Mouse (Mus musculus) neural tube, embryonic 12.5 days (tissue): ENCODE measurements around the gene Ddx3x. TPM values are rescaled to one million over a fixed set of nuclear protein-coding genes. Genes with fewer than 3 reads are reported as not detected.
"Not testable (repeated sequence)": the region's sequence is repeated elsewhere in the genome, so short reads cannot be mapped to it uniquely, and the experiment has no call there.

ENCODE experiments used
- ATAC-seq: fragments of 200-750 bp; cut with Nextera tagmentation; 2 replicates; pipeline ENCODE4 v1.8.0; 2017; ENCODE audit warnings: low read depth, mild to moderate bottlenecking, moderate TSS enrichment, moderate library complexity; ENCODE audit not compliant: low FRiP score
- H3K27ac ChIP-seq: fragments of 300-500 bp; sonication (generic); 2 replicates; pipeline ENCODE4 v1.5.1; 2016
- H3K27me3 ChIP-seq: fragments of 300-500 bp; sonication (generic); replicated peaks from 2 replicates; pipeline ENCODE4 v1.6.1; 2016; ENCODE audit warnings: mild to moderate bottlenecking
- H3K36me3 ChIP-seq: fragments of 300-500 bp; sonication (generic); 2 replicates; pipeline ENCODE4 v1.6.1; 2016; ENCODE audit warnings: mild to moderate bottlenecking
- H3K4me1 ChIP-seq: fragments of 300-500 bp; sonication (generic); 2 replicates; pipeline ENCODE4 v1.6.1; 2016
- H3K4me2 ChIP-seq: fragments of 300-500 bp; sonication (generic); replicated peaks from 2 replicates; pipeline ENCODE4 v1.6.1; 2016; ENCODE audit warnings: mild to moderate bottlenecking
- H3K4me3 ChIP-seq: fragments of 300-500 bp; sonication (generic); 2 replicates; pipeline ENCODE4 v1.5.1; 2016
- H3K9ac ChIP-seq: fragments of 300-500 bp; sonication (generic); 2 replicates; pipeline ENCODE4 v1.6.1; 2016; ENCODE audit warnings: mild to moderate bottlenecking
- H3K9me3 ChIP-seq: fragments of 300-500 bp; sonication (generic); 2 replicates; pipeline ENCODE4 v1.6.1; 2016; ENCODE audit warnings: mild to moderate bottlenecking
- WGBS: fragments of 180-500 bp; shearing (Covaris S2); methylation state at CpG from one replicate; pipeline ENCODE4 v1.1.7; 2016; 5-methylcytosine and 5-hydroxymethylcytosine counted together
- polyA plus RNA-seq: library from polyadenylated mRNA; unstranded; fragments of >200 nt; fragmentation: Nextera tagmentation; extraction: Ambion mirVana; gene quantifications from 2 replicates; pipeline ENCODE4 v1.2.1, GENCODE M21; 2016

Gene Ddx3x
- polyA plus RNA-seq, 1 experiment from 2014 or later, result 162 TPM

DNA sequence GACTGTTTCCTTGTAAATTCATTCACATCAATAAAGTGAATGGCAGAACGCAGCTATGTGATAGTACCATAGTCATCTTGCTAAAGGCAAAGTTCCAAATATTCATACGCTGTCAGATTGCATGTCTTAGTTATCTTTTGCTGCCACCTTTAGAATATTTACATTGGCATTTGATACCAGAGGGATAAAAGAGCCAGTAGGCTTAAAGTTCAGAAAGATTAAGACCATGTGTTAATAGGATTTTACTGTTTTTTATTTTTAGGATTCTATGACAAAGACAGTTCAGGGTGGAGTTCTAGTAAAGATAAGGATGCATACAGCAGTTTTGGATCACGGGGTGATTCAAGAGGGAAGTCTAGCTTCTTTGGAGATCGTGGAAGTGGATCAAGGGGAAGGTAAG is 5.0 kb downstream of the Ddx3x start:
- Histone ChIP-seq H3K9me3 (no peaks in the 10 kb centered on the region), H3K4me1 (peaks cover 7% of the 10 kb centered on the region; the same call in 1 of the 2 replicates), H3K9ac (no peak overlapping the region), H3K27ac (no peak overlapping the region), H3K4me2 (no peak overlapping the region), H3K36me3 (peaks cover 43% of the 10 kb centered on the region), H3K4me3 (no peak overlapping the region), H3K27me3 (no peaks in the 10 kb centered on the region)
- WGBS, result 93% methylated on average over 4 of the region's 4 CpGs
- no peak for ATAC-seq

- H3K9me3 ChIP-seq, result no peaks in the 10 kb centered on the region
- ATAC-seq, result peak; percentile 31; the same call in 1 of the 2 replicates
Observed at GRCm38 (mm10) chrX:13294505-13295228, 13.9 kb downstream of the Ddx3x start.

DNA sequence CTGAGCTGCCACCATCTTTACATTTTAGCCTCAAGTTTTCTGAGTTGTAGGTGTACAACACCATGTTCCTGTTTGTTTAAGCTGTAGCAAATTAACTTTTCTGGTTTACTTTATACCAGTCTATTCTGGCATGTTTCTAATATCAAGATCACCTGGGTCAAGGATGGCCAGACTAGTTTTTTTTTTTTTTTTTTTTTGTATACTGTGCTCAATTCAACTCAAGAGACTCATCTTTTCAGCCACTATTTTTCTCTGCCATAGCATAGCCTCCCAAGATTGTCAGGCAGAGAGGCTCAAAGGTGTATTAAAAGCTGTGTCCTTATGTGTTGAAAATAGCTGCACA is 14.4 kb downstream of the Ddx3x start:
- no peaks in the 10 kb centered on the region for H3K4me1 ChIP-seq
- no peak overlapping the region for H3K9ac ChIP-seq
- ATAC-seq, result no peak
- no peak overlapping the region for H3K27ac ChIP-seq
- no peak overlapping the region for H3K4me3 ChIP-seq
- H3K4me2 ChIP-seq, result no peak overlapping the region
- no peaks in the 10 kb centered on the region for H3K27me3 ChIP-seq
- no peaks in the 10 kb centered on the region for H3K9me3 ChIP-seq
- peaks cover 20% of the 10 kb centered on the region for H3K36me3 ChIP-seq

More at GRCm38 (mm10) chrX:13294505-13295228, 13.9 kb downstream of the Ddx3x start:
- Histone ChIP-seq H3K9ac (no peak overlapping the region), H3K4me3 (no peak overlapping the region), H3K36me3 (peaks cover 24% of the 10 kb centered on the region), H3K4me2 (no peak overlapping the region), H3K4me1 (no peaks in the 10 kb centered on the region), H3K27me3 (no peaks in the 10 kb centered on the region), H3K27ac (no peak overlapping the region)
- WGBS, result 54% methylated on average over 6 of the region's 6 CpGs

- not testable (repeated sequence) for H3K9me3 ChIP-seq, H3K4me1 ChIP-seq, H3K27me3 ChIP-seq, H3K4me2 ChIP-seq, ATAC-seq, H3K36me3 ChIP-seq, H3K9ac ChIP-seq, H3K4me3 ChIP-seq, H3K27ac ChIP-seq
- WGBS, result 35% methylated on average over 4 of the region's 4 CpGs
Observed at GRCm38 (mm10) chrX:13296241-13296640, 15.5 kb downstream of the Ddx3x start.

- no peak overlapping the region for H3K4me3 ChIP-seq
- no peak overlapping the region for H3K9ac ChIP-seq
- no peak overlapping the region for H3K27ac ChIP-seq
- no peaks in the 10 kb centered on the region for H3K27me3 ChIP-seq
- H3K4me1 ChIP-seq, result no peaks in the 10 kb centered on the region
- no peak overlapping the region for H3K4me2 ChIP-seq
- 81% methylated on average over 3 of the region's 3 CpGs for WGBS
- no peaks in the 10 kb centered on the region for H3K9me3 ChIP-seq
- H3K36me3 ChIP-seq, result no peaks in the 10 kb centered on the region
- no peak for ATAC-seq
Observed at GRCm38 (mm10) chrX:13306190-13306589, 25.4 kb downstream of the Ddx3x start.

DNA sequence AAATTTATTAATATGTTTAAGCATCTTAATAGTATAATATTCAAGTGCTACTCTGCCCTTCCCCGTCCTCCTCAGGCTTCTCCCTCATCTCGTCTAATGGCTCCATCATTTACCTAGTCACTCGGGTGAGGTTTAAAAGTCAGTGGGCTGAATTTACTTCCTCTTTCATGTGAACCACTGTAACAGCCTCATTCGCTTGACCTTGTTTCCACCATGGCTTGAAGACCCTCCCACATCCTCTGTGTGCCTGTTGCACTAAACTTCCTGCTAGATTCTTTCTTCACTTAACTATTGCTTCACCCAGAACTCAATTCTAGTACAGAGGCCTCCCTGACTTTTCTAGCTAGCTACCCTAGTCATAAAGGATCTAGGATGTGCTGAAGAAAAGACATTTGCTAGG is 30.6 kb downstream of the Ddx3x start:
- Histone ChIP-seq H3K9me3 (no peaks in the 10 kb centered on the region), H3K4me2 (no peak overlapping the region), H3K27me3 (no peaks in the 10 kb centered on the region), H3K9ac (no peak overlapping the region), H3K4me1 (no peaks in the 10 kb centered on the region), H3K4me3 (no peak overlapping the region), H3K36me3 (no peaks in the 10 kb centered on the region), H3K27ac (no peak overlapping the region)
- 78% methylated on average over 4 of the region's 4 CpGs for WGBS
- ATAC-seq, result no peak

GRCm38 (mm10) chrX:13329611-13330010 is 48.8 kb downstream of the Ddx3x start:
- no peaks in the 10 kb centered on the region for H3K9me3 ChIP-seq
- no peak overlapping the region for H3K9ac ChIP-seq
- no peaks in the 10 kb centered on the region for H3K27me3 ChIP-seq
- H3K27ac ChIP-seq, result no peak overlapping the region
- no peak overlapping the region for H3K4me3 ChIP-seq
- WGBS, result 81% methylated on average over 7 of the region's 7 CpGs
- no peaks in the 10 kb centered on the region for H3K36me3 ChIP-seq
- no peaks in the 10 kb centered on the region for H3K4me1 ChIP-seq
- H3K4me2 ChIP-seq, result no peak overlapping the region
- ATAC-seq, result no peak

Other genes starting within 250 kb of the Ddx3x start
- gene Usp9x, start 209.5 kb upstream of the Ddx3x start, polyA plus RNA-seq, result 49.5 and 52.7 TPM in 2 replicates
- 0.05 TPM in 2 replicates for gene Nyx, start 185.1 kb downstream of the Ddx3x start, polyA plus RNA-seq